Mouse (Mus musculus) megakaryocyte, embryonic 14.5 days (primary cell): ENCODE measurements around the gene Odf4. TPM values are rescaled to one million over a fixed set of nuclear protein-coding genes. Genes with fewer than 3 reads are reported as not detected.
"Not testable (repeated sequence)": the region's sequence is repeated elsewhere in the genome, so short reads cannot be mapped to it uniquely, and the experiment has no call there.

Experiments used
- H3K27me3 ChIP-seq: replicated peaks from 2 replicates; pipeline ENCODE3; 2012; ENCODE audit warnings: inconsistent platforms
- H3K36me3 ChIP-seq: replicated peaks from 2 replicates; pipeline ENCODE3; 2012; ENCODE audit warnings: low read length, inconsistent platforms, mixed read lengths
- H3K4me1 ChIP-seq: 2 replicates; pipeline ENCODE4 v1.6.1; 2012; ENCODE audit warnings: inconsistent platforms
- H3K4me3 ChIP-seq: replicated peaks from 2 replicates; pipeline ENCODE3; 2012; ENCODE audit warnings: moderate library complexity, mild to moderate bottlenecking, inconsistent platforms
- H3K9me3 ChIP-seq: 2 replicates; pipeline ENCODE4 v1.6.1; 2012; ENCODE audit warnings: inconsistent platforms
- FLI1 ChIP-seq: IDR thresholded peaks from 2 replicates; pipeline ENCODE4 v1.6.1; 2012; ENCODE audit warnings: low read length, inconsistent platforms, mixed read lengths
- GATA1 ChIP-seq: IDR thresholded peaks from 3 replicates; pipeline ENCODE4 v1.6.1; 2012; ENCODE audit warnings: mixed read lengths, low read length, inconsistent platforms, borderline replicate concordance
- polyA plus RNA-seq: library from polyadenylated mRNA; stranded (reverse); fragments of >175 nt; gene quantifications from 2 replicates; pipeline ENCODE4 v1.2.3, GENCODE M21; 2012; ENCODE audit warnings: low replicate concordance; ENCODE audit not compliant: insufficient read depth

The Odf4 gene
- polyA plus RNA-seq, 1 experiment: not detected

- Histone ChIP-seq H3K36me3 (no peaks in the 10 kb centered on the region), H3K9me3 (no peaks in the 10 kb centered on the region), H3K4me3 (no peak overlapping the region), H3K4me1 (peaks cover 44% of the 10 kb centered on the region), H3K27me3 (peaks cover 7% of the 10 kb centered on the region)
- no peak for TF ChIP-seq GATA1
- no peak for TF ChIP-seq FLI1
Measured at GRCm38 (mm10) chr11:68965050-68965449, 38.2 kb upstream of the Odf4 start.

DNA sequence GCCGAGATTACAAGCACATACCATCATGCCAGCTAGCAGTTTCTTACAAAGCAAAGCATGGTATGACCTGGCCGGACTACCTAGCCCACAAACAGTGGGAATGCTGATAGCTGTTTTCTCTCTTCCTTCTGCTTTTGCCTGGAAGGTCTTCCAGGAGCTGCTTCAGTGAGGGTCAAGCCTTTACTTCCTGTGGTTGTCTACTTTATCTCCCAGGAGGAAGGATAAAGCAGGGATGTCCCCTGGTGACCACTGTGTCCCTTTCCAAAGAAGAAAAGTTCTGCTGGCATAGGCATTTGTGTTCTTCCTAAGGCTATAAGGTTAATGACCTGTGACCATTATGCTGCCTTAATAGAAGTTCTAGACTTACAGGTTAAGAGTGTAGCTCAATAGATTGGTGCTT lies 36.5 kb upstream of the Odf4 start:
- H3K27me3 ChIP-seq: peaks cover 8% of the 10 kb centered on the region
- H3K4me3 ChIP-seq: no peak overlapping the region
- H3K9me3 ChIP-seq: no peaks in the 10 kb centered on the region
- no peak for TF ChIP-seq FLI1
- no peaks in the 10 kb centered on the region for H3K36me3 ChIP-seq
- peaks cover 32% of the 10 kb centered on the region for H3K4me1 ChIP-seq

DNA sequence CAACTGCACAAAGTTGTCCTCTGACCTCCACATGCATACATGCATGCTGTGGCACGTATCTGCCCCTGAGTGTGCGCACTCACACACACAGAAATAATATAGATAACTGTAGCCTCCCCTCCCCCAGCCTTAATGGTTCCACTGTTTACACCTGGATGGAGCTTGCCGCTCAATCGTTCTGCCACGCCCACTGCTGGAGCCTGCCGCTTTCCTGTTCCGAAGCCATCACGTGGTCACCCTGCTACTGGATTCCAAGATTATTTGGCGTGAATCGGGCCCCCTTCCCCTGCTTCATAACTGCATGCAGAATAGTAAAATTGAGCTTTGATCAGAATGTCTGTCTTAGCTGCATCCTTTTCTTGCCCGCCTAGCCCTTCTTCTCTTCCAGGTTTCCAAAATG lies 35.3 kb upstream of the Odf4 start:
- H3K4me3 ChIP-seq, H3K36me3 ChIP-seq, H3K9me3 ChIP-seq: not testable (repeated sequence)
- Histone ChIP-seq H3K27me3 (peaks cover 13% of the 10 kb centered on the region), H3K4me1 (peaks cover 26% of the 10 kb centered on the region)

DNA sequence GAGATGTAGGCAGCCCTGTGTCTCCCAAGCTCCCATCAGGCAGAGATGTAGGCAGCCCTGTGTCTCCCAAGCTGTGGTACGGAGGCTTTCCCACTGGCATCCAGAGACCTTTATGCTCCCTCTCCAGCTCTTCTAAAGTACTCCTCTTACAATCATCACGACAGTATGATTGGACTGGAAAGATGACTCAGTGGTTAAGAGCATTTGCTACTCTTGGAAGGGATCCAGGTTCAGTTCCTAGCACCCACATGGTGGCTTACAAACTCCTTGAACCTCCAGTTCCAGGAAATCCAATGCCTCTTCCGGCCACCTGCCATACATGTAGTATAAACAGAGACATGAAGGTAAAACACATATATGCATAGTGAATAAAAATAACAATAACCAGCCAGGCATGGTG lies 34.7 kb upstream of the Odf4 start:
- TF ChIP-seq FLI1: no peak
- TF ChIP-seq GATA1: no peak
- H3K27me3 ChIP-seq: peaks cover 18% of the 10 kb centered on the region
- no peaks in the 10 kb centered on the region for H3K9me3 ChIP-seq
- peaks cover 26% of the 10 kb centered on the region for H3K4me1 ChIP-seq
- no peak overlapping the region for H3K4me3 ChIP-seq
- H3K36me3 ChIP-seq: no peaks in the 10 kb centered on the region

DNA sequence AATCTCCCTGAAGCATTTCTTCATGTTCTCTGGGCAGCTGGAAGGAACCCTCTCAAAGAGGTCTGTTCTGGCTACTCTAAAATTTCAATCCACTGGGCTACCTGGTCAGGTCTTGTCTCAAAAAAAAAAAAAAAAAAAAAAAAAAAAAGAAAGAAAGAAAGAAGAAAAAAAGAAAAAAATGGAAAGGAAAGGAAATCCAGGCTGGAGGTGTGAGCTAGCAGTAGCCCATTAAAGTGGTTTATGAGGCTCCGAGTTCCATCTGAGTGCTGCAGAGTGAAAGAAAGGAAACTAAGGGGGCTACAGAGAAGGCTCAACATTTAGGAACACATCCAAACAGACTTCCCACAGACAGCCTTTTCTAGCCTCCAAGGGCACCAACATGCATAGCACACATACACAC lies 31.1 kb upstream of the Odf4 start:
- no peak for TF ChIP-seq FLI1
- no peak for TF ChIP-seq GATA1
- Histone ChIP-seq H3K9me3 (no peaks in the 10 kb centered on the region), H3K27me3 (peaks cover 44% of the 10 kb centered on the region)

GRCm38 (mm10) chr11:68957308-68957707 lies 30.4 kb upstream of the Odf4 start, which contains the start of gene Arhgef15:
TSS of gene Arhgef15 (minus strand) at chr11:68957480.
- TF ChIP-seq GATA1 (no peak), FLI1 (no peak)
- Histone ChIP-seq H3K9me3 (no peaks in the 10 kb centered on the region), H3K27me3 (peaks cover 45% of the 10 kb centered on the region), H3K36me3 (no peaks in the 10 kb centered on the region), H3K4me1 (peaks cover 41% of the 10 kb centered on the region), H3K4me3 (no peak within 1 kb of the TSS)

More for the DNA sequence above, 31.1 kb upstream of the Odf4 start:
- no peaks in the 10 kb centered on the region for H3K36me3 ChIP-seq
- H3K4me3 ChIP-seq: no peak overlapping the region
- peaks cover 42% of the 10 kb centered on the region for H3K4me1 ChIP-seq

- Histone ChIP-seq H3K27me3 (peaks cover 50% of the 10 kb centered on the region), H3K4me1 (peaks cover 41% of the 10 kb centered on the region), H3K9me3 (no peaks in the 10 kb centered on the region), H3K4me3 (no peak overlapping the region), H3K36me3 (no peaks in the 10 kb centered on the region)
- no peak for TF ChIP-seq FLI1
- TF ChIP-seq GATA1: no peak
Measured at GRCm38 (mm10) chr11:68956697-68957096, 29.8 kb upstream of the Odf4 start.

- TF ChIP-seq GATA1 (no peak), FLI1 (no peak)
- H3K9me3 ChIP-seq: no peaks in the 10 kb centered on the region
- H3K4me1 ChIP-seq: peaks cover 38% of the 10 kb centered on the region
- no peak overlapping the region for H3K4me3 ChIP-seq
- no peaks in the 10 kb centered on the region for H3K36me3 ChIP-seq
- peaks cover 51% of the 10 kb centered on the region for H3K27me3 ChIP-seq
Measured at GRCm38 (mm10) chr11:68956107-68956506, 29.2 kb upstream of the Odf4 start.

- Histone ChIP-seq H3K9me3 (no peaks in the 10 kb centered on the region), H3K4me3 (peak overlapping the region; percentile 56), H3K4me1 (peaks cover 38% of the 10 kb centered on the region), H3K36me3 (no peaks in the 10 kb centered on the region), H3K27me3 (peaks cover 51% of the 10 kb centered on the region)
- TF ChIP-seq FLI1: no peak
- TF ChIP-seq GATA1: no peak
Measured at GRCm38 (mm10) chr11:68955473-68955872, 28.6 kb upstream of the Odf4 start.

DNA sequence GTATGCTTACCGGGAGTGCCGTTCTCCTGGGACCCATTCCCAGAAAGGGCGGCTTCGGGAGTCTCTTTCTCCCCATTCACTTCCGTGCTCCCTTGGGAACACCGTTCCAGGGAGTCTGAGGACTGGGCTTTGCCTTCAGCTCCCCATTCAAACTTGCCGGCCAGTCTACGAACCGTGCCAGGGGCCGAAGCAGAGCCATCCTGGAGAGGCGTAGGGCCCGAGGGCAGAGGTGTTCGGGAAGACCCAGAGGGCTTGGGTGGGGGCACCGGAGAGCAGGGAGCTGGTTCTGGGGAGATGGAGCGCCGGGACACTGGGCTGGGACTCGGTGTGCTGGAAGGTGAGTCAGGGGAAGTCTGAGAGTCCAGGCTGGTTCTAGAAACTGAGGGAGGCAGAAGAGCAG lies 27.5 kb upstream of the Odf4 start:
- H3K36me3 ChIP-seq: no peaks in the 10 kb centered on the region
- peak overlapping the region; percentile 88 for H3K4me3 ChIP-seq
- H3K27me3 ChIP-seq: peaks cover 55% of the 10 kb centered on the region
- H3K4me1 ChIP-seq: peaks cover 38% of the 10 kb centered on the region
- no peak for TF ChIP-seq FLI1
- TF ChIP-seq GATA1: no peak
- no peaks in the 10 kb centered on the region for H3K9me3 ChIP-seq

GRCm38 (mm10) chr11:68953903-68954302 lies 27.0 kb upstream of the Odf4 start:
- Histone ChIP-seq H3K27me3 (peaks cover 52% of the 10 kb centered on the region), H3K4me1 (peaks cover 38% of the 10 kb centered on the region), H3K36me3 (no peaks in the 10 kb centered on the region), H3K9me3 (no peaks in the 10 kb centered on the region), H3K4me3 (no peak overlapping the region)
- TF ChIP-seq FLI1 (no peak), GATA1 (no peak)
